Mouse (Mus musculus): Measurements from ENCODE around the gene Midn.

DNA sequence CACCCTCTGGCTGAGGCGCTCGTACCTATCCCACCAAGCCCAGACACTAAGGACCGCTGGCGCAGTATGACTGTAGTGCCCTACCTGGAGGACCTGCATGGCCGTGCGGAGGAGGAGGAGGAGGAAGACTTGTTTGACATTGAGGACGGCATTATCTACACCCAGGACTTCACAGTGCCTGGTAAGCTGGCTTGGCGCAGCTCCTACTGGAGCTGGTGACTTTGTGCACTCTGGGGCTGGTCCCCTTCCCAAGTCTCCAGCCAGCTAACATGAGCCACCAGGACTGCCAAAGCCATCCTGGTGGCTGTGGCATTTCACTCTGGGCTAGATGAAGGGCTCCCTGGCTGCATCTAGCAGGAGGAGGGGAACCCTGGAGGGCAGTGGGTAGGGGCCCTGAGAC, 20.2 kb upstream of the Midn start:
- TF ChIP-seq POLR2A (IDR thresholded peaks at IDR 0.05; ENCODE audit: control insufficient read depth, low read depth, low read length) = no peak
- TF ChIP-seq CTCF (IDR thresholded peaks at IDR 0.05; ENCODE audit: control insufficient read depth, insufficient read depth, insufficient replicate concordance, low read depth, low read length) = no peak

Data from testis, adult 2 months (tissue).